In the genomic region with DNA sequence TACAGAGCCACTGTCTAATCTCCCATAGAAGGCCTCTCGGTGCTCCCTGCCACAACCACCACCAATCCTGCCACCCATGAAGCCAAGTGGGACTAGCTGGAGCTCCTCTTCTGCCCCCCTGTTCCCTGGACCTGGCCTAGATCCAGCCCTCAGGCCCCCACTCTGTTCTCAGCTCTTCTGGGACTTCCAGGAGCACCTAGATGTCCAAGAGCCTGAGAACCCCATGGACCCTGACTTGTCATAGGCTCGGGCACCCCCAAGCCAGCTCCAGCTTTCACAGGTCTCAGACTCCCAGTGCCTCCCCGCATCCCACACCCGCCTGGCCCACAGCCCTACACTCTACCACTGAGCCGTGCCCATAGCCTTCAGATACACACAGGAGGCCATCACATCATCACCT, we compare ENCODE assay signal across 25 mouse cellular contexts. TPM values are rescaled to one million over a fixed set of nuclear protein-coding genes. Genes with fewer than 3 reads are reported as not detected.
DNase-seq lines count a peak whose midpoint lies in the region; ATAC-seq lines count a peak whose summit lies in the region.
"Had no signal": no experiment of that assay in that cellular context is flagged by ENCODE, and none has a peak within 500 bp of the region (broad histone marks: within the 10 kb centered on the region; RNA-seq: fewer than 3 reads in every experiment).

No protein-coding gene starts in this region.

- H3K27ac ChIP-seq in forebrain, embryonic 10.5 days = 0 out of 2 replicates have a peak overlapping the region, but pooled peaks have one; percentile 4
- no peak overlapping the region for H3K27ac ChIP-seq in forebrain, embryonic 16.5 days (ENCODE audit: low read length)
- no peak overlapping the region for H3K27ac ChIP-seq in kidney, embryonic 16.5 days (ENCODE audit: low read length)
- H3K27ac ChIP-seq in brown adipose tissue, adult 24 weeks (replicated peaks; ENCODE audit: low read depth, low read length) = peak overlapping the region; percentile 84
- H3K27ac ChIP-seq: forebrain, embryonic 12.5 days; forebrain, embryonic 15.5 days; hindbrain, embryonic 12.5 days; hindbrain, embryonic 15.5 days had no signal

- no peak overlapping the region for H3K4me2 ChIP-seq in forebrain, embryonic 16.5 days (ENCODE audit: low read length)
- H3K4me2 ChIP-seq in kidney, embryonic 16.5 days (replicated peaks; ENCODE audit: low read depth, low read length) = no peak overlapping the region
- H3K4me2 ChIP-seq: forebrain, embryonic 12.5 days; forebrain, embryonic 15.5 days; hindbrain, embryonic 12.5 days; hindbrain, embryonic 15.5 days had no signal

- DNase-seq in forebrain, embryonic 10.5 days (ENCODE audit: extremely low spot score, low spot score) = no peak
- no peak for DNase-seq in kidney, postnatal 4 days
- DNase-seq in left cerebral cortex, postnatal 36 days (ENCODE audit: low spot score in 2 of 2) = no peak
- DNase-seq: adrenal gland, postnatal 10 days; B cell, adult 2 months; cerebellum, adult 11-12 months; cerebellum, adult 8-10 months; cerebellum, postnatal 10 days; cerebellum, postnatal 36 days; embryo, embryonic 11 days; gastrocnemius, postnatal 10 days; gastrocnemius, postnatal 36 days had no signal

- no peak for ATAC-seq in forebrain, embryonic 16.5 days
- 0 out of 2 replicates have a peak, but pooled peaks have one; percentile 15 for ATAC-seq in kidney, embryonic 16.5 days (ENCODE audit: low FRiP score, low TSS enrichment)
- ATAC-seq: forebrain, embryonic 15.5 days; intestine, postnatal 0 days; Patski had no signal

- H3K36me3 ChIP-seq in forebrain, embryonic 10.5 days (replicated peaks) = no peaks in the 10 kb centered on the region
- H3K36me3 ChIP-seq in forebrain, embryonic 16.5 days (ENCODE audit: control insufficient read depth, insufficient read depth) = no peaks in the 10 kb centered on the region
- no peaks in the 10 kb centered on the region for H3K36me3 ChIP-seq in kidney, embryonic 16.5 days (ENCODE audit: insufficient read depth, low read length)
- H3K36me3 ChIP-seq: forebrain, embryonic 12.5 days; forebrain, embryonic 15.5 days; G1E; hindbrain, embryonic 12.5 days; hindbrain, embryonic 15.5 days had no signal

- 88% methylated on average over 5 of the region's 5 CpGs for WGBS in forebrain, embryonic 10.5 days
- WGBS in forebrain, embryonic 16.5 days = 95% methylated on average over 5 of the region's 5 CpGs
- WGBS in kidney, embryonic 16.5 days = 90% methylated on average over 5 of the region's 5 CpGs

- 0 out of 2 replicates have a peak, but pooled peaks cover 9% of the 10 kb centered on the region for H3K9me3 ChIP-seq in forebrain, embryonic 10.5 days
- H3K9me3 ChIP-seq in forebrain, embryonic 16.5 days (ENCODE audit: control insufficient read depth, low read length) = no peaks in the 10 kb centered on the region
- H3K9me3 ChIP-seq in kidney, embryonic 16.5 days (ENCODE audit: low read length) = no peaks in the 10 kb centered on the region
- H3K9me3 ChIP-seq: forebrain, embryonic 12.5 days; forebrain, embryonic 15.5 days; hindbrain, embryonic 12.5 days; hindbrain, embryonic 15.5 days had no signal

- no peak overlapping the region for H3K9ac ChIP-seq in forebrain, embryonic 16.5 days (replicated peaks; ENCODE audit: low read depth, low read length)
- H3K9ac ChIP-seq in kidney, embryonic 16.5 days (replicated peaks; ENCODE audit: low read length) = no peak overlapping the region
- H3K9ac ChIP-seq: forebrain, embryonic 12.5 days; forebrain, embryonic 15.5 days; hindbrain, embryonic 12.5 days; hindbrain, embryonic 15.5 days had no signal

- peaks cover 51% of the 10 kb centered on the region for H3K4me1 ChIP-seq in forebrain, embryonic 10.5 days
- peaks cover 19% of the 10 kb centered on the region for H3K4me1 ChIP-seq in forebrain, embryonic 16.5 days (replicated peaks; ENCODE audit: control insufficient read depth, insufficient read depth, low read length)
- H3K4me1 ChIP-seq in kidney, embryonic 16.5 days (ENCODE audit: insufficient read depth, low read length) = peaks cover 14% of the 10 kb centered on the region
- peaks cover 32% of the 10 kb centered on the region for H3K4me1 ChIP-seq in brown adipose tissue, adult 24 weeks (ENCODE audit: control insufficient read depth, insufficient read depth, insufficient read length, low read length)

- H3K4me3 ChIP-seq in forebrain, embryonic 10.5 days = no peak overlapping the region
- H3K4me3 ChIP-seq in forebrain, embryonic 16.5 days (replicated peaks; ENCODE audit: low read length) = no peak overlapping the region
- H3K4me3 ChIP-seq in kidney, embryonic 16.5 days (ENCODE audit: low read length) = no peak overlapping the region
- peak overlapping the region; percentile 23; the same call in 1 of the 2 replicates for H3K4me3 ChIP-seq in brown adipose tissue, adult 24 weeks (ENCODE audit: insufficient read depth, low read depth, low read length)
- H3K4me3 ChIP-seq: forebrain, embryonic 12.5 days; forebrain, embryonic 15.5 days; hindbrain, embryonic 12.5 days; hindbrain, embryonic 15.5 days had no signal

- intact Hi-C loops in left cerebral cortex, postnatal 36 days (cut with DNase I) = no loop called here

- peaks cover 18% of the 10 kb centered on the region for H3K27me3 ChIP-seq in forebrain, embryonic 10.5 days (ENCODE audit: poor library complexity, severe bottlenecking)
- H3K27me3 ChIP-seq in forebrain, embryonic 16.5 days (replicated peaks; ENCODE audit: control insufficient read depth, insufficient read depth, low read length) = no peaks in the 10 kb centered on the region
- no peaks in the 10 kb centered on the region for H3K27me3 ChIP-seq in kidney, embryonic 16.5 days (ENCODE audit: insufficient read depth, low read length)
- H3K27me3 ChIP-seq: forebrain, embryonic 15.5 days; hindbrain, embryonic 12.5 days; hindbrain, embryonic 15.5 days; Patski had no signal

RNA-seq across cellular contexts. Expression of a gene that starts 1.9 kb away (rescaled TPM):
- polyA plus RNA-seq in forebrain, embryonic 10.5 days (2016; fragmentation: Nextera tagmentation; extraction: Ambion mirVana) = 0.36 and 0.90 TPM in 2 replicates
- 2.8 and 2.9 TPM in 2 replicates for polyA plus RNA-seq in forebrain, embryonic 16.5 days (2015; fragmentation: Nextera tagmentation; extraction: Ambion mirVana)
- polyA plus RNA-seq in kidney, embryonic 16.5 days (2015; fragmentation: Nextera tagmentation; extraction: Ambion mirVana) = 2.1 and 2.6 TPM in 2 replicates
- 237 and 366 TPM in 2 replicates for polyA plus RNA-seq in brown adipose tissue, adult 24 weeks (2012; ENCODE audit: insufficient read depth, insufficient read length, missing spikeins)
- total RNA-seq in left cerebral cortex, postnatal 36 days (2021) = 10 to 100 TPM in 1 of 2 experiments, 1 to 10 TPM in 1; 7.9 to 11.6 TPM
- total RNA-seq: CH12.LX; granulocyte monocyte progenitor cell, adult 5-6 weeks; hematopoietic stem cell, adult 5-6 weeks had no signal

RNA-seq across cellular contexts. Expression of a gene that starts 15.3 kb away (rescaled TPM):
- 1.2 and 2.3 TPM in 2 replicates for polyA plus RNA-seq in forebrain, embryonic 10.5 days (2016; fragmentation: Nextera tagmentation; extraction: Ambion mirVana)
- 1.7 and 2.2 TPM in 2 replicates for polyA plus RNA-seq in forebrain, embryonic 16.5 days (2015; fragmentation: Nextera tagmentation; extraction: Ambion mirVana)
- 0.18 and 0.47 TPM in 2 replicates for polyA plus RNA-seq in kidney, embryonic 16.5 days (2015; fragmentation: Nextera tagmentation; extraction: Ambion mirVana)
- polyA plus RNA-seq in brown adipose tissue, adult 24 weeks (2012; ENCODE audit: insufficient read depth, insufficient read length, missing spikeins) = not detected in 2 replicates
- total RNA-seq in left cerebral cortex, postnatal 36 days (2021) = 1 to 10 TPM in 1 of 2 experiments, under 1 TPM in 1; 0.37 to 1.4 TPM
- total RNA-seq: CH12.LX; G1E; gastrocnemius, postnatal 36 days; granulocyte monocyte progenitor cell, adult 5-6 weeks; hematopoietic stem cell, adult 5-6 weeks had no signal
- polyA plus RNA-seq: G1E had no signal

Comparison
In these comparisons a context has a peak if more than half of its experiments do, and no peak if none do; other contexts are left out.
1. H3K27ac ChIP-seq: peak in forebrain, embryonic 10.5 days (single experiment) and brown adipose tissue, adult 24 weeks (single experiment); none in forebrain, embryonic 16.5 days (single experiment) and kidney, embryonic 16.5 days (single experiment).
2. RNA of a gene that starts 1.9 kb away (polyA plus RNA-seq): 237 to 366 TPM in brown adipose tissue, adult 24 weeks; 2.8 to 2.9 TPM in forebrain, embryonic 16.5 days, 2.1 to 2.6 TPM in kidney, embryonic 16.5 days and 0.36 to 0.90 TPM in forebrain, embryonic 10.5 days; every median in the first group is over 10 times any median in the second.